Mouse (Mus musculus): ENCODE measurements around the gene Prr12. TPM values are rescaled to one million over a fixed set of nuclear protein-coding genes. Genes with fewer than 3 reads are reported as not detected.

Prr12 gene
- polyA plus RNA-seq, 1 experiment from 2014 or later = 13.4 TPM

- no peak overlapping the region for H3K4me3 ChIP-seq (ENCODE audit: low read length)
- H3K36me3 ChIP-seq (ENCODE audit: control insufficient read depth, insufficient read depth, low read length) = no peaks in the 10 kb centered on the region
- no peaks in the 10 kb centered on the region for H3K9me3 ChIP-seq (ENCODE audit: control insufficient read depth, low read length)
- H3K9ac ChIP-seq (ENCODE audit: low read depth, low read length) = no peak overlapping the region
- H3K4me1 ChIP-seq (ENCODE audit: control insufficient read depth, insufficient read depth, low read depth, low read length) = peaks cover 5% of the 10 kb centered on the region
- 59% methylated on average over 12 of the region's 12 CpGs for WGBS
- no peak for ATAC-seq
- no peak overlapping the region for H3K27ac ChIP-seq (ENCODE audit: low read depth, low read length)
- H3K4me2 ChIP-seq (ENCODE audit: low read length) = no peak overlapping the region
- no peaks in the 10 kb centered on the region for H3K27me3 ChIP-seq (replicated peaks; ENCODE audit: control insufficient read depth, insufficient read depth, low read length)
These were observed 40.3 kb upstream of the Prr12 start for GRCm38 (mm10) chr7:45092828-45093515.

GRCm38 (mm10) chr7:45092048-45092447 lies 39.4 kb upstream of the Prr12 start, which contains the start of gene Rcn3:
Gene Rcn3, minus strand, starts transcription at chr7:45092221.
- no peaks in the 10 kb centered on the region for H3K9me3 ChIP-seq (ENCODE audit: control insufficient read depth, low read length)
- H3K27me3 ChIP-seq (replicated peaks; ENCODE audit: control insufficient read depth, insufficient read depth, low read length) = no peaks in the 10 kb centered on the region
- H3K4me3 ChIP-seq (ENCODE audit: low read length) = peak within 1 kb of the TSS; percentile 41
- peaks cover 5% of the 10 kb centered on the region for H3K4me1 ChIP-seq (ENCODE audit: control insufficient read depth, insufficient read depth, low read depth, low read length)
- 0% methylated on average over 16 of the region's 16 CpGs for WGBS
- H3K4me2 ChIP-seq (ENCODE audit: low read length) = peak within 1 kb of the TSS; percentile 73
- ATAC-seq = peak; percentile 96
- H3K27ac ChIP-seq (ENCODE audit: low read depth, low read length) = 0 out of 2 replicates have a peak within 1 kb of the TSS, but pooled peaks have one; percentile 9
- H3K36me3 ChIP-seq (ENCODE audit: control insufficient read depth, insufficient read depth, low read length) = no peaks in the 10 kb centered on the region
- H3K9ac ChIP-seq (ENCODE audit: low read depth, low read length) = peak within 1 kb of the TSS; percentile 63

GRCm38 (mm10) chr7:45091001-45091990 lies 38.6 kb upstream of the Prr12 start:
- H3K27ac ChIP-seq (ENCODE audit: low read depth, low read length) = 0 out of 2 replicates have a peak overlapping the region, but pooled peaks have one; percentile 9
- 15% methylated on average over 35 of the region's 35 CpGs for WGBS
- H3K4me1 ChIP-seq (ENCODE audit: control insufficient read depth, insufficient read depth, low read depth, low read length) = peaks cover 5% of the 10 kb centered on the region
- H3K4me3 ChIP-seq (ENCODE audit: low read length) = peak overlapping the region; percentile 41
- no peaks in the 10 kb centered on the region for H3K9me3 ChIP-seq (ENCODE audit: control insufficient read depth, low read length)
- H3K4me2 ChIP-seq (ENCODE audit: low read length) = peak overlapping the region; percentile 73
- H3K36me3 ChIP-seq (ENCODE audit: control insufficient read depth, insufficient read depth, low read length) = no peaks in the 10 kb centered on the region
- peak overlapping the region; percentile 63 for H3K9ac ChIP-seq (ENCODE audit: low read depth, low read length)
- peak; percentile 29; the same call in 1 of the 2 replicates for ATAC-seq
- H3K27me3 ChIP-seq (replicated peaks; ENCODE audit: control insufficient read depth, insufficient read depth, low read length) = no peaks in the 10 kb centered on the region

- WGBS = 84% methylated on average over 13 of the region's 13 CpGs
- H3K4me2 ChIP-seq (ENCODE audit: low read length) = no peak overlapping the region
- ATAC-seq = no peak
These were observed 37.7 kb upstream of the Prr12 start for GRCm38 (mm10) chr7:45090251-45090977.

GRCm38 (mm10) chr7:45088597-45088996 lies 35.9 kb upstream of the Prr12 start:
- Histone ChIP-seq H3K4me3 (ENCODE audit: low read length) (no peak overlapping the region), H3K4me2 (ENCODE audit: low read length) (no peak overlapping the region), H3K27ac (ENCODE audit: low read depth, low read length) (no peak overlapping the region), H3K9ac (ENCODE audit: low read depth, low read length) (no peak overlapping the region), H3K9me3 (ENCODE audit: control insufficient read depth, low read length) (no peaks in the 10 kb centered on the region), H3K36me3 (ENCODE audit: control insufficient read depth, insufficient read depth, low read length) (no peaks in the 10 kb centered on the region), H3K4me1 (ENCODE audit: control insufficient read depth, insufficient read depth, low read depth, low read length) (peaks cover 5% of the 10 kb centered on the region), H3K27me3 (replicated peaks; ENCODE audit: control insufficient read depth, insufficient read depth, low read length) (no peaks in the 10 kb centered on the region)
- 94% methylated on average over 17 of the region's 17 CpGs for whole genome bisulfite sequencing
- ATAC-seq = no peak

More at GRCm38 (mm10) chr7:45090251-45090977, 37.7 kb upstream of the Prr12 start:
- H3K4me1 ChIP-seq (ENCODE audit: control insufficient read depth, insufficient read depth, low read depth, low read length) = peaks cover 5% of the 10 kb centered on the region
- no peaks in the 10 kb centered on the region for H3K9me3 ChIP-seq (ENCODE audit: control insufficient read depth, low read length)
- H3K27ac ChIP-seq (ENCODE audit: low read depth, low read length) = no peak overlapping the region
- H3K9ac ChIP-seq (ENCODE audit: low read depth, low read length) = no peak overlapping the region
- H3K27me3 ChIP-seq (replicated peaks; ENCODE audit: control insufficient read depth, insufficient read depth, low read length) = no peaks in the 10 kb centered on the region
- no peak overlapping the region for H3K4me3 ChIP-seq (ENCODE audit: low read length)
- H3K36me3 ChIP-seq (ENCODE audit: control insufficient read depth, insufficient read depth, low read length) = no peaks in the 10 kb centered on the region

GRCm38 (mm10) chr7:45086084-45086483 lies 33.4 kb upstream of the Prr12 start:
- no peak overlapping the region for H3K27ac ChIP-seq (ENCODE audit: low read depth, low read length)
- H3K4me2 ChIP-seq (ENCODE audit: low read length) = no peak overlapping the region
- H3K4me1 ChIP-seq (ENCODE audit: control insufficient read depth, insufficient read depth, low read depth, low read length) = no peaks in the 10 kb centered on the region; the same call in 1 of the 2 replicates
- no peaks in the 10 kb centered on the region for H3K9me3 ChIP-seq (ENCODE audit: control insufficient read depth, low read length)
- H3K4me3 ChIP-seq (ENCODE audit: low read length) = no peak overlapping the region
- WGBS = 76% methylated on average over 4 of the region's 4 CpGs
- H3K36me3 ChIP-seq (ENCODE audit: control insufficient read depth, insufficient read depth, low read length) = no peaks in the 10 kb centered on the region
- H3K27me3 ChIP-seq (replicated peaks; ENCODE audit: control insufficient read depth, insufficient read depth, low read length) = no peaks in the 10 kb centered on the region
- ATAC-seq = no peak
- H3K9ac ChIP-seq (ENCODE audit: low read depth, low read length) = no peak overlapping the region

GRCm38 (mm10) chr7:45083300-45083890 lies 30.7 kb upstream of the Prr12 start:
- Histone ChIP-seq H3K27me3 (replicated peaks; ENCODE audit: control insufficient read depth, insufficient read depth, low read length) (no peaks in the 10 kb centered on the region), H3K4me1 (ENCODE audit: control insufficient read depth, insufficient read depth, low read depth, low read length) (peaks cover 2% of the 10 kb centered on the region; the same call in 1 of the 2 replicates), H3K27ac (ENCODE audit: low read depth, low read length) (no peak overlapping the region), H3K4me2 (ENCODE audit: low read length) (no peak overlapping the region), H3K9ac (ENCODE audit: low read depth, low read length) (no peak overlapping the region), H3K4me3 (ENCODE audit: low read length) (no peak overlapping the region), H3K36me3 (ENCODE audit: control insufficient read depth, insufficient read depth, low read length) (no peaks in the 10 kb centered on the region), H3K9me3 (ENCODE audit: control insufficient read depth, low read length) (no peaks in the 10 kb centered on the region)
- 87% methylated on average over 21 of the region's 22 CpGs for WGBS
- no peak for ATAC-seq

GRCm38 (mm10) chr7:45082401-45083299 lies 30.0 kb upstream of the Prr12 start:
- Histone ChIP-seq H3K9ac (ENCODE audit: low read depth, low read length) (no peak overlapping the region; the same call in 1 of the 2 replicates), H3K4me3 (ENCODE audit: low read length) (no peak overlapping the region), H3K27me3 (replicated peaks; ENCODE audit: control insufficient read depth, insufficient read depth, low read length) (no peaks in the 10 kb centered on the region), H3K4me1 (ENCODE audit: control insufficient read depth, insufficient read depth, low read depth, low read length) (peaks cover 2% of the 10 kb centered on the region; the same call in 1 of the 2 replicates), H3K27ac (ENCODE audit: low read depth, low read length) (peak overlapping the region; percentile 46), H3K36me3 (ENCODE audit: control insufficient read depth, insufficient read depth, low read length) (peaks cover 2% of the 10 kb centered on the region; the same call in 1 of the 2 replicates), H3K4me2 (ENCODE audit: low read length) (no peak overlapping the region), H3K9me3 (ENCODE audit: control insufficient read depth, low read length) (no peaks in the 10 kb centered on the region)
- ATAC-seq = no peak
- 67% methylated on average over 25 of the region's 25 CpGs for WGBS
